Mouse (Mus musculus): ENCODE results near the gene Pomgnt2.
A peak's percentile ranks its signal among the peaks of the same experiment; 100 is the strongest.

Gene Pomgnt2

GRCm38 (mm10) chr9:122013629-122014028 is 16.7 kb upstream of the Pomgnt2 start:
- no peak for DNase-seq (ENCODE audit: low read depth, low spot score)

- no peak for DNase-seq (ENCODE audit: low read depth, low spot score)
Observed at GRCm38 (mm10) chr9:122012816-122013215, 15.9 kb upstream of the Pomgnt2 start.

GRCm38 (mm10) chr9:122010751-122011150 is 13.8 kb upstream of the Pomgnt2 start:
- DNase-seq (ENCODE audit: low read depth, low spot score) = no peak

- DNase-seq (ENCODE audit: low read depth, low spot score) = no peak
Observed at GRCm38 (mm10) chr9:122008876-122009275, 12.0 kb upstream of the Pomgnt2 start.

- no peak for DNase-seq (ENCODE audit: low read depth, low spot score)
Observed at GRCm38 (mm10) chr9:122006609-122007008, 9.7 kb upstream of the Pomgnt2 start.

- no peak for DNase-seq (ENCODE audit: low read depth, low spot score)
Observed at GRCm38 (mm10) chr9:122006175-122006574, 9.3 kb upstream of the Pomgnt2 start.

- no peak for DNase-seq (ENCODE audit: low read depth, low spot score)
Observed at GRCm38 (mm10) chr9:121997978-121998377, 1.1 kb upstream of the Pomgnt2 start.

- DNase-seq (ENCODE audit: low read depth, low spot score) = peak; percentile 69
Observed at GRCm38 (mm10) chr9:121995508-121996131, 1.3 kb downstream of the Pomgnt2 start.

GRCm38 (mm10) chr9:121995077-121995476 is 1.8 kb downstream of the Pomgnt2 start:
- DNase-seq (ENCODE audit: low read depth, low spot score) = no peak

GRCm38 (mm10) chr9:121993047-121993446 is 3.9 kb downstream of the Pomgnt2 start:
- no peak for DNase-seq (ENCODE audit: low read depth, low spot score)

GRCm38 (mm10) chr9:121991041-121991440 is 5.9 kb downstream of the Pomgnt2 start:
- DNase-seq (ENCODE audit: low read depth, low spot score) = no peak

GRCm38 (mm10) chr9:121989536-121989935 is 7.4 kb downstream of the Pomgnt2 start:
- no peak for DNase-seq (ENCODE audit: low read depth, low spot score)

- no peak for DNase-seq (ENCODE audit: low read depth, low spot score)
Observed at GRCm38 (mm10) chr9:121988910-121989309, 8.0 kb downstream of the Pomgnt2 start.

GRCm38 (mm10) chr9:121984465-121985461 is 12.1 kb downstream of the Pomgnt2 start:
- peak; percentile 59 for DNase-seq (ENCODE audit: low read depth, low spot score)

- DNase-seq (ENCODE audit: low read depth, low spot score) = peak; percentile 50
Observed at GRCm38 (mm10) chr9:121983504-121983903, 13.4 kb downstream of the Pomgnt2 start.

- no peak for DNase-seq (ENCODE audit: low read depth, low spot score)
Observed at GRCm38 (mm10) chr9:121982665-121983064, 14.2 kb downstream of the Pomgnt2 start.

GRCm38 (mm10) chr9:121982214-121982613 is 14.7 kb downstream of the Pomgnt2 start:
- DNase-seq (ENCODE audit: low read depth, low spot score) = no peak

- DNase-seq (ENCODE audit: low read depth, low spot score) = no peak
Observed at GRCm38 (mm10) chr9:121981466-121982105, 15.3 kb downstream of the Pomgnt2 start.

GRCm38 (mm10) chr9:121981046-121981445 is 15.9 kb downstream of the Pomgnt2 start:
- no peak for DNase-seq (ENCODE audit: low read depth, low spot score)

GRCm38 (mm10) chr9:121975321-121975720 is 21.6 kb downstream of the Pomgnt2 start:
- no peak for DNase-seq (ENCODE audit: low read depth, low spot score)

- DNase-seq (ENCODE audit: low read depth, low spot score) = no peak
Observed at GRCm38 (mm10) chr9:121974141-121974986, 22.5 kb downstream of the Pomgnt2 start.
